Mouse (Mus musculus): ENCODE results near the gene Cox10.

The Cox10 gene

GRCm38 (mm10) chr11:63917561-63917960 is 161.7 kb downstream of the Cox10 start:
- no peak for DNase-seq (ENCODE audit: low read depth, low spot score)

- peak; percentile 81 for DNase-seq (ENCODE audit: low read depth, low spot score)
Measured at GRCm38 (mm10) chr11:63914388-63914787, 164.9 kb downstream of the Cox10 start.

GRCm38 (mm10) chr11:63913936-63914335 is 165.3 kb downstream of the Cox10 start:
- DNase-seq (ENCODE audit: low read depth, low spot score): no peak

All from mesoderm, embryonic 11.5 days (tissue).